Mouse (Mus musculus): ENCODE data around the gene Trak1. TPM values are rescaled to one million over a fixed set of nuclear protein-coding genes. Genes with fewer than 3 reads are reported as not detected.

The Trak1 gene
- total RNA-seq, 2 experiments from 2014 or later = 156 to 204 TPM

GRCm38 (mm10) chr9:121344344-121344743, 47.0 kb downstream of the Trak1 start:
- no peak overlapping the region for H3K4me3 ChIP-seq
- intact Hi-C loops (cut with DNase I) = loop anchor here (2.0 kb wide), 1 partner anchor 46 kb away; no protein-coding TSS in a partner anchor
- H3K27ac ChIP-seq = peak overlapping the region; percentile 88
- no peak for TF ChIP-seq CTCF (IDR thresholded peaks at IDR 0.05)
- DNase-seq = no peak

GRCm38 (mm10) chr9:121345427-121346130, 48.3 kb downstream of the Trak1 start:
- DNase-seq = peak; percentile 79

DNA sequence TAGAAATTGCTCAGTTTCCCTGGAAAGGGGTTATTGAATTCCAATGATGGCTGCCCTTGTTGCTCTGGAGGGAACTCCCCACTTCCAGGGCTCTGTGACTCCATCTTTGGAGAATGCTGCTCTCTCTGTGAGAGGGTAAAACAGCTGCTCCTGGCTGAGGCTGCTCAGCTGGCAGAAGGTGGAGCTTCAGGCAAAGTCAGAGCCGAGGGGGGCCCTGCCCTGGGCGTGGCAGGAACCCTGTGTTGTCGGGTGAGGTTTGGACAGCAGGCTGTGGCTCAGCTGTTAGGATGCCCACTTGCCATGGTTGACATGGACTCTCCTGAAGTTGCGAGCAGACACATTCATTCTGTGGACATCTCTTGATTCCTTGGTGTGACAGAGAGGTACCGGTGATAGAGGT, 49.3 kb downstream of the Trak1 start:
- intact Hi-C loops (cut with DNase I) = no loop called here
- DNase-seq = peak; percentile 50
- TF ChIP-seq CTCF (IDR thresholded peaks at IDR 0.05) = no peak
- H3K27ac ChIP-seq = peak overlapping the region; percentile 88
- H3K4me3 ChIP-seq = no peak overlapping the region

More at GRCm38 (mm10) chr9:121345427-121346130, 48.3 kb downstream of the Trak1 start:
- intact Hi-C loops (cut with DNase I) = loop anchor here (2.0 kb wide), 1 partner anchor 47 kb away; no protein-coding TSS in a partner anchor
- Histone ChIP-seq H3K4me3 (peak overlapping the region; percentile 41), H3K27ac (peak overlapping the region; percentile 88)
- TF ChIP-seq CTCF (IDR thresholded peaks at IDR 0.05) = no peak; the same call in 1 of the 2 replicates

DNA sequence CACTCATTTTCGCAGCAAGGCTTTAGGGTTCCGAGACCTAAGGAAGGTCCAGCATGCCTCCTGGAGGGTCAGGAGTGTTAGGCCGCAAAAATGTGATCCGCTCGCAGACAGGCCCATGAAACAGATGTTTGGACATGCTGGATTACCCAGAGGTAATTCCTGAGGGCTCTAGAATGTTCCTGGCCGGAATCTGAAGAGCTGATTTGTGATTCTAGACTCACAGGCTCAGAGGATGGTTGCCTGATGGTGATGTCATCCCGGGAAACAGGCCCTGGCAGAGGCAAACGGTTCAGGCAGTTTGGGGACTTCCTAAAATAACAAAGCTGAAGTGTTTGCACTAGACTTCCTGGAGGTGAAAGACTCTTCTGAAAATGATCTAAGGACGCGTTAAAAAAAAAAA, 50.7 kb downstream of the Trak1 start:
- DNase-seq = peak; percentile 91
- intact Hi-C loops (cut with DNase I) = no loop called here

DNA sequence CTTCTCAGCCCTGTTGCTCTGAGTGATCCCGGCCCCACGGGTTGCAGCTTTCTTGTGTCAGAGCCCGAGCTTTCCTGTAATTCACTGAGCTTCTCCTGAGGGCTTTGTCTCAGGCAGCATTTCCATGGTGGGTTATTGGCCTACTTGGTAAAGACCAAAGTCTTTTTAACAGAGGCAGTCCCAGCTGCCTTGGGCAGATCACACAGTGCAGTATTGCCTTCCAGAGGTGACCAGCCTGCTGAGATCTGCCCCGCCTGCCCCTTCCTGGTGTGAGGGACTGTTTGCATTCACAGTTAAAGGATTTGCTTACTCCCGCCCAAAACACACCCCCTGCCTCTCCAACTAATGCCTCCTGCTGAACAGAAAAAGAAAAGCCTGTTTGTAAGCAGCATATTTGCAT, 51.2 kb downstream of the Trak1 start:
- intact Hi-C loops (cut with DNase I) = no loop called here
- peak overlapping the region; percentile 43 for H3K4me3 ChIP-seq

More for the DNA sequence above, 50.7 kb downstream of the Trak1 start:
- no peak for TF ChIP-seq CTCF (IDR thresholded peaks at IDR 0.05)
- Histone ChIP-seq H3K4me3 (peak overlapping the region; percentile 43), H3K27ac (peak overlapping the region; percentile 88)

GRCm38 (mm10) chr9:121349111-121349510, 51.8 kb downstream of the Trak1 start:
- intact Hi-C loops (cut with DNase I) = no loop called here
- Histone ChIP-seq H3K27ac (peak overlapping the region; percentile 88), H3K4me3 (no peak overlapping the region)
- DNase-seq = no peak
- TF ChIP-seq CTCF (IDR thresholded peaks at IDR 0.05) = no peak

More for the DNA sequence above, 51.2 kb downstream of the Trak1 start:
- peak overlapping the region; percentile 88 for H3K27ac ChIP-seq
- TF ChIP-seq CTCF (IDR thresholded peaks at IDR 0.05) = no peak
- DNase-seq = peak; percentile 43

DNA sequence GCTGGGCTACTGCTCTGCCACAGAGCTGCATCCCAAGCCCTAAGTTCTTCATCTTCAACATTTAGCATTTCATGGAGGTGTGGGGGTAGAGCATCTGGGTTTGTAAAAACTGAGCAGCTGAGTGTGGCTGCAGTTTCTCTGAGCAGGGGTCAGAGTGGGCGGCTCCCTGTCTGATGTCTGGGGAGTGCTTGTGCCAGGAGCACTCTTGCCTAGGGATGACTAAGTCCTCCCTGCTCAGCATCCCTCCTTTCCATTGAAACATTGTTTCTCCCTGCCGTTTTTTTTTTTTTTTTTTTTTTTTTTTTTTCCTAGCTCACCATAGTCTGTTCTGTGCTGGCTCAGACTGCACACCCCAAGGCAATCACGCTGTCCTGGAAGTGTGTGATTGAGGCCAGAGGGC, 53.3 kb downstream of the Trak1 start:
- intact Hi-C loops (cut with DNase I) = loop anchor here (2.0 kb wide), 1 partner anchor 36 kb away; no protein-coding TSS in a partner anchor
- peak overlapping the region; percentile 96 for H3K27ac ChIP-seq
- no peak for TF ChIP-seq CTCF (IDR thresholded peaks at IDR 0.05)
- H3K4me3 ChIP-seq = no peak overlapping the region
- DNase-seq = peak; percentile 50

- H3K4me3 ChIP-seq = peak overlapping the region; percentile 16; the same call in 1 of the 2 replicates
- no peak for TF ChIP-seq CTCF (IDR thresholded peaks at IDR 0.05)
- intact Hi-C loops (cut with DNase I) = loop anchor here (2.0 kb wide), 1 partner anchor 37 kb away; no protein-coding TSS in a partner anchor
- peak overlapping the region; percentile 96 for H3K27ac ChIP-seq
- no peak for DNase-seq
Observed at GRCm38 (mm10) chr9:121351388-121352078, 54.2 kb downstream of the Trak1 start.

DNA sequence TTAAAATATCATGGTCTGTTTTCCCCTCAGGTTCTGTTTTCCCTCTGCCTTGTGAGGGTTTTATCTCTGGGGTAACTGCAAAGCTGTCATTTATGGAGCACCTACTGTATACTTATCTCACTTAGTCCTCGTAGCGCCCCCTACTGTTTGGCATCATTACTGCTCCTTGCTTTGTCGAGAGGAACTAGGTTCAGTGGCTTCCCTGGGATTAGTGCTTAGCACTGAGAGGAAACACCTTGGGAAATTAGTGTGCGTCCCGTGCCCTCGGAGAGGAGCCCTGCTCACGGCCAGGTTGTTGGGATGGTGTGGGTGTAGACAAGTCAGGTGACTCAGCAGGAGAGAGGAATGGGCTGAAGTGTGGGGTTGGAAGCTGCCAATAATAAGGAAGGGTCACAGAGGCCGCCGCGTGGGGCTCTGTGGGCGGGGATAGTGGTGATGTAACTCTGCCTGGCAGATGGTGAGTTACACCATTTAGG, 54.9 kb downstream of the Trak1 start:
- peak overlapping the region; percentile 96 for H3K27ac ChIP-seq
- peak; percentile 66 for DNase-seq
- peak; percentile 65 for TF ChIP-seq CTCF (IDR thresholded peaks at IDR 0.05)

GRCm38 (mm10) chr9:121352726-121353125, 55.4 kb downstream of the Trak1 start:
- H3K27ac ChIP-seq = peak overlapping the region; percentile 96
- no peak for TF ChIP-seq CTCF (IDR thresholded peaks at IDR 0.05)
- no peak for DNase-seq
- peak overlapping the region; percentile 27; the same call in 1 of the 2 replicates for H3K4me3 ChIP-seq
- intact Hi-C loops (cut with DNase I) = no loop called here

More for the DNA sequence above, 54.9 kb downstream of the Trak1 start:
- peak overlapping the region; percentile 27 for H3K4me3 ChIP-seq
- intact Hi-C loops (cut with DNase I) = no loop called here

DNA sequence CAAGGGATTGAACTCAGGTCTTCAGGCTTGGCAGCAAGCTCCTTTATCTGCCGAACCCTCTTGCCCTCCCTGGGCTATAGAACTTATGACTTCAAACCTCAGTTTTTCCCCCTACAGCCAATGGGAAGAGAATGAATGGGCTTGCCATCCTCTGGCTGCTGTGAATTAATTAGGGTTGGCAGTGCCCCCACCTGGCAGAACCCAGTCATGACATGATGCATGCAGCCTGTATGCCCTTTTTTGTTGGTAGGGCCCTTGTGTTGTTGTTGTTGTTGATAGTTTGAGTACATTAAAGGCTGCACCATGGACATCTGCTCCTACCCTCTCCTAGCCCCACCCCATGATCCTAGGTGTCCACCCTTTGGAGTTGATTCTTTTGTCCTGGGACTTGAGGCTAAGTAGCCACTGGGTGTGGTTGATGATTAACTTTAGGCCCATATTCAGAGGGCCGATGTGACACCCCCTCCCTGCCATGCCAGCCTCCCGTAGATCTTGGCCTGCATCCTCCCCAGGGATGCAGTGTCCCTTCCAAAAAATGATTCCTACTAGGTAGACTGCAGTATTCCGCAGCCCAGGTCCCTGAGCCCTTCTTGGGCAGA, 57.6 kb downstream of the Trak1 start:
- H3K27ac ChIP-seq = peak overlapping the region; percentile 96
- peak; percentile 69 for TF ChIP-seq CTCF (IDR thresholded peaks at IDR 0.05)
- DNase-seq = peak; percentile 71
- peak overlapping the region; percentile 53 for H3K4me3 ChIP-seq
- intact Hi-C loops (cut with DNase I) = no loop called here

GRCm38 (mm10) chr9:121355431-121356141, 58.3 kb downstream of the Trak1 start:
- peak; percentile 88 for DNase-seq
- Histone ChIP-seq H3K27ac (peak overlapping the region; percentile 96), H3K4me3 (peak overlapping the region; percentile 53)
- peak; percentile 14; the same call in 1 of the 2 replicates for TF ChIP-seq CTCF (IDR thresholded peaks at IDR 0.05)
- intact Hi-C loops (cut with DNase I) = no loop called here
